Mouse (Mus musculus): Measurements from ENCODE around the gene Ttc13. TPM values are rescaled to one million over a fixed set of nuclear protein-coding genes. Genes with fewer than 3 reads are reported as not detected.
A peak's percentile ranks its signal among the peaks of the same experiment; 100 is the strongest.

The Ttc13 gene
- polyA plus RNA-seq, 1 experiment from 2014 or later = 14.6 TPM

- no peaks in the 10 kb centered on the region for H3K36me3 ChIP-seq (ENCODE audit: control insufficient read depth, insufficient read depth)
- H3K9me3 ChIP-seq (replicated peaks; ENCODE audit: control insufficient read depth, low read length) = no peaks in the 10 kb centered on the region
- H3K4me3 ChIP-seq (ENCODE audit: low read depth, low read length) = peak overlapping the region; percentile 36
- H3K4me2 ChIP-seq (ENCODE audit: low read depth, low read length) = peak overlapping the region; percentile 69
- H3K4me1 ChIP-seq (ENCODE audit: control insufficient read depth, low read depth, low read length) = peaks cover 54% of the 10 kb centered on the region
- peak overlapping the region; percentile 92 for H3K27ac ChIP-seq (ENCODE audit: low read length)
- H3K9ac ChIP-seq (ENCODE audit: low read depth, low read length) = peak overlapping the region; percentile 47
- ATAC-seq (ENCODE audit: low read depth) = peak; percentile 86
- 27% methylated on average over 7 of the region's 7 CpGs for WGBS (ENCODE audit: insufficient replicate concordance)
- no peaks in the 10 kb centered on the region for H3K27me3 ChIP-seq (ENCODE audit: control insufficient read depth, insufficient read depth, low read depth, low read length)
Observed at GRCm38 (mm10) chr8:124657961-124658360, 63.8 kb downstream of the Ttc13 start.

DNA sequence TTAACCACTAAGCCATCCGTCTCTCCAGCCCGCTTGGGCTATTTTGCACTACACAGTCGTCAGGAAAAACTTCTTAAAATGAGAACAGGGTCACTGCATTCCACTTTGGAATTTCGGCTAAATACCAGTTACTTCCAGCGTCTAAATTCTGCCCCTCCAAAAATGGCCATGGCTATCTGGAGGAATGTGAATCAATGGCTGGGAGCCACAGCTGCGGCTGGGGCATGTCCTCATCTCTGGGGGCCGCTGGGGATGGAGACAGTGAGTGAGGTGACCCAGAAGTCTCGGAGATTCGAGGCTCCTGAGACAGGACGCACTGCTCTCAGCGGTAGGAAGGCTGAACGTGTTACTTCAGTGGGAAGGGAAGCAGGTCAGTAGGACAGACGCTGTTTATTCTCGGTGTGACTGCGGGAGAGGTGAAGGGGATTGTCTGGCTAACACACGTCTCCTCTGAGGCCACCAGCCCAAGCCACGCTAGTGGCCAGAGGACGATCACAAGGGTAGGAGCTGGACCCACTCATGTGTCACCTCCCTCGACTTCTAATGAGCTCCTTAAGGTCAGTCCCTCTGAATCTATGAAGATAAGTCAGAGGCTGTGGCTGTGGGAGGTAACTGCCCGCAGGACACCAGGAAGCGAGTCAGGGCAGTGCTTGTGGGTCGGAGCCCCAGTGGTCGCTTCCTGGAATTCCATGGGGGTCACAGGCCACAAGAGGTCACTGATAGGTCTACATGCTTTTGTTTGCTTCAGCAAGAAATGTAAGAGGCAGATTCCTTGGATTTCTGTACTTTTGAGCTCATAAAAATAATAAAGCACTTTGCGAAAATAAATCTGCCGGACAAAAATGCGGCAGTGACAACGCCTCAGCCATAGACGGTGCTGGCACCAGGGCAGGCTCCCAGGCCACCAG is 68.0 kb downstream of the Ttc13 start:
- H3K4me1 ChIP-seq (ENCODE audit: control insufficient read depth, low read depth, low read length) = peaks cover 37% of the 10 kb centered on the region
- H3K36me3 ChIP-seq (ENCODE audit: control insufficient read depth, insufficient read depth) = no peaks in the 10 kb centered on the region
- WGBS (ENCODE audit: insufficient replicate concordance) = 71% methylated on average over 28 of the region's 28 CpGs
- no peak overlapping the region for H3K9ac ChIP-seq (ENCODE audit: low read depth, low read length)
- no peak overlapping the region for H3K4me2 ChIP-seq (ENCODE audit: low read depth, low read length)
- H3K27me3 ChIP-seq (ENCODE audit: control insufficient read depth, insufficient read depth, low read depth, low read length) = no peaks in the 10 kb centered on the region
- no peak for ATAC-seq (ENCODE audit: low read depth)
- 0 out of 2 replicates have a peak overlapping the region, but pooled peaks have one; percentile 17 for H3K27ac ChIP-seq (ENCODE audit: low read length)
- no peaks in the 10 kb centered on the region for H3K9me3 ChIP-seq (replicated peaks; ENCODE audit: control insufficient read depth, low read length)
- no peak overlapping the region for H3K4me3 ChIP-seq (ENCODE audit: low read depth, low read length)

DNA sequence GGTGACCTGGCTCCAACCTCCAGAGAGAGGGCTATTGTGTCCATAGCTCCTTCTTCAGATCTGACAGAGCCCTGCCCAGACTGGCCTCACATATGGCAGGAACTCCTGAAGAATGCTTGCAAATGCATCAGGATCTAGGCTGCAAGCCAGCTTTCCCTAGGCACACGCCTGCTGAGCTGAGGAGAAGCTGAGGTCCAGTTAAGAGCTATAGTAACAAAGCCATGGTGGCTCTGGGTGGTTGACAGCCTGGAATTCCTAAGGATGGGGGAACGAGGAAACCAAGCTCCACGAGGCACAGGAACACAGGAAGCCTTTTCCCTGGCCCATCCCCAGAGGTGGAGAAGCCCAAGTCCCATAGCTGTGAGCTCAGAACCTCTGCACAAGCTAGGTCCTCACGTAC is 69.2 kb downstream of the Ttc13 start:
- 53% methylated on average over 4 of the region's 4 CpGs for WGBS (ENCODE audit: insufficient replicate concordance)
- Histone ChIP-seq H3K9ac (ENCODE audit: low read depth, low read length) (no peak overlapping the region), H3K4me3 (ENCODE audit: low read depth, low read length) (no peak overlapping the region), H3K4me2 (ENCODE audit: low read depth, low read length) (no peak overlapping the region), H3K27me3 (ENCODE audit: control insufficient read depth, insufficient read depth, low read depth, low read length) (no peaks in the 10 kb centered on the region), H3K9me3 (replicated peaks; ENCODE audit: control insufficient read depth, low read length) (no peaks in the 10 kb centered on the region), H3K27ac (ENCODE audit: low read length) (0 out of 2 replicates have a peak overlapping the region, but pooled peaks have one; percentile 36), H3K36me3 (ENCODE audit: control insufficient read depth, insufficient read depth) (no peaks in the 10 kb centered on the region), H3K4me1 (ENCODE audit: control insufficient read depth, low read depth, low read length) (peaks cover 25% of the 10 kb centered on the region)
- no peak for ATAC-seq (ENCODE audit: low read depth)

- WGBS (ENCODE audit: insufficient replicate concordance) = 74% methylated on average over 20 of the region's 20 CpGs
- no peak overlapping the region for H3K9ac ChIP-seq (ENCODE audit: low read depth, low read length)
Observed at GRCm38 (mm10) chr8:124651776-124652175, 70.0 kb downstream of the Ttc13 start.

DNA sequence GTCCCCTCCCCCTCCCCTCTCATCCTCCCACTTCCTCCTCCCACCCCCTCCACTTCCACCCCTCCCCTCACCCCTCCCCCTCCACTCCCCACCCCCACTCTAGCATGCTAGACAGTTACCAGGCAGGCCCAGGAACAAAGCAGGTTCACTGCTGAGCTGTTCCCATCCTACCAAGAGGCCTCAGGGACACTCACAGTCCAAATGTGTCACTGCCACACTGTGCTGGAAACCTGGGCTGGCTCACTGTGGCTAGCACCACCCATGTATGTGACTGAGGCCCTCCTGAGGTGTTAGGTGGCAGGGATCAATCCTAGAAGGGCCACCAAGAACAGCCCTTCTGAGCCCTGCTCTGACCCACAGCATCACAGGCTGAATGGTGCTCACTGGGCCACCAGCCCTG is 73.5 kb downstream of the Ttc13 start:
- Histone ChIP-seq H3K4me3 (ENCODE audit: low read depth, low read length) (no peak overlapping the region), H3K9me3 (replicated peaks; ENCODE audit: control insufficient read depth, low read length) (no peaks in the 10 kb centered on the region), H3K36me3 (ENCODE audit: control insufficient read depth, insufficient read depth) (no peaks in the 10 kb centered on the region), H3K4me2 (ENCODE audit: low read depth, low read length) (no peak overlapping the region), H3K4me1 (ENCODE audit: control insufficient read depth, low read depth, low read length) (peaks cover 13% of the 10 kb centered on the region), H3K27ac (ENCODE audit: low read length) (no peak overlapping the region), H3K9ac (ENCODE audit: low read depth, low read length) (no peak overlapping the region), H3K27me3 (ENCODE audit: control insufficient read depth, insufficient read depth, low read depth, low read length) (no peaks in the 10 kb centered on the region)
- ATAC-seq (ENCODE audit: low read depth) = no peak

More at GRCm38 (mm10) chr8:124651776-124652175, 70.0 kb downstream of the Ttc13 start:
- H3K27me3 ChIP-seq (ENCODE audit: control insufficient read depth, insufficient read depth, low read depth, low read length) = no peaks in the 10 kb centered on the region
- H3K9me3 ChIP-seq (replicated peaks; ENCODE audit: control insufficient read depth, low read length) = no peaks in the 10 kb centered on the region
- H3K4me1 ChIP-seq (ENCODE audit: control insufficient read depth, low read depth, low read length) = peaks cover 17% of the 10 kb centered on the region
- H3K4me3 ChIP-seq (ENCODE audit: low read depth, low read length) = no peak overlapping the region
- peak; percentile 83 for ATAC-seq (ENCODE audit: low read depth)
- no peaks in the 10 kb centered on the region for H3K36me3 ChIP-seq (ENCODE audit: control insufficient read depth, insufficient read depth)
- peak overlapping the region; percentile 76 for H3K27ac ChIP-seq (ENCODE audit: low read length)
- no peak overlapping the region for H3K4me2 ChIP-seq (ENCODE audit: low read depth, low read length)

GRCm38 (mm10) chr8:124643540-124644339 is 78.0 kb downstream of the Ttc13 start:
- peaks cover 6% of the 10 kb centered on the region for H3K36me3 ChIP-seq (ENCODE audit: control insufficient read depth, insufficient read depth)
- H3K4me3 ChIP-seq (ENCODE audit: low read depth, low read length) = no peak overlapping the region
- H3K4me1 ChIP-seq (ENCODE audit: control insufficient read depth, low read depth, low read length) = no peaks in the 10 kb centered on the region
- no peak for ATAC-seq (ENCODE audit: low read depth)
- no peak overlapping the region for H3K4me2 ChIP-seq (ENCODE audit: low read depth, low read length)
- no peak overlapping the region for H3K9ac ChIP-seq (ENCODE audit: low read depth, low read length)
- no peak overlapping the region for H3K27ac ChIP-seq (ENCODE audit: low read length)
- H3K27me3 ChIP-seq (ENCODE audit: control insufficient read depth, insufficient read depth, low read depth, low read length) = no peaks in the 10 kb centered on the region
- WGBS (ENCODE audit: insufficient replicate concordance) = 60% methylated on average over 18 of the region's 18 CpGs
- H3K9me3 ChIP-seq (replicated peaks; ENCODE audit: control insufficient read depth, low read length) = no peaks in the 10 kb centered on the region

- no peaks in the 10 kb centered on the region for H3K9me3 ChIP-seq (replicated peaks; ENCODE audit: control insufficient read depth, low read length)
- H3K27ac ChIP-seq (ENCODE audit: low read length) = no peak overlapping the region
- no peaks in the 10 kb centered on the region for H3K27me3 ChIP-seq (ENCODE audit: control insufficient read depth, insufficient read depth, low read depth, low read length)
- H3K9ac ChIP-seq (ENCODE audit: low read depth, low read length) = no peak overlapping the region
- no peak for ATAC-seq (ENCODE audit: low read depth)
- no peaks in the 10 kb centered on the region for H3K4me1 ChIP-seq (ENCODE audit: control insufficient read depth, low read depth, low read length)
- 88% methylated on average over 8 of the region's 8 CpGs for WGBS (ENCODE audit: insufficient replicate concordance)
- peaks cover 13% of the 10 kb centered on the region for H3K36me3 ChIP-seq (ENCODE audit: control insufficient read depth, insufficient read depth)
- no peak overlapping the region for H3K4me3 ChIP-seq (ENCODE audit: low read depth, low read length)
- H3K4me2 ChIP-seq (ENCODE audit: low read depth, low read length) = no peak overlapping the region
Observed at GRCm38 (mm10) chr8:124641599-124641998, 80.2 kb downstream of the Ttc13 start.

DNA sequence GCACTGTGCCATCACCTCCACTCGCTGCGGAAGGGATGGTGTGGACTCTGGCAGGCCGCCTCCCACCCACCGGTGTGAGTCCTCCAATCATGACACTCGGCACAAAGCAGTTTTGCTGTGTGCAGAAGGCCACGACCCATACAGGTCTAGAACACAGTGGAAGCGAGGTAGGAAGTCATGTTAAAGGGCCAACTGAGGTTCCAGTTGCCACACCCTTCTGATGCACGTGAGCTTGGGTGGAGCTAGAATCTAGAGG is 86.6 kb downstream of the Ttc13 start:
- H3K9ac ChIP-seq (ENCODE audit: low read depth, low read length) = no peak overlapping the region
- no peak overlapping the region for H3K27ac ChIP-seq (ENCODE audit: low read length)
- 61% methylated on average over 8 of the region's 8 CpGs for WGBS (ENCODE audit: insufficient replicate concordance)
- H3K4me3 ChIP-seq (ENCODE audit: low read depth, low read length) = no peak overlapping the region
- no peaks in the 10 kb centered on the region for H3K27me3 ChIP-seq (ENCODE audit: control insufficient read depth, insufficient read depth, low read depth, low read length)
- H3K4me2 ChIP-seq (ENCODE audit: low read depth, low read length) = no peak overlapping the region
- peaks cover 14% of the 10 kb centered on the region for H3K36me3 ChIP-seq (ENCODE audit: control insufficient read depth, insufficient read depth)
- H3K9me3 ChIP-seq (replicated peaks; ENCODE audit: control insufficient read depth, low read length) = no peaks in the 10 kb centered on the region
- no peak for ATAC-seq (ENCODE audit: low read depth)
- H3K4me1 ChIP-seq (ENCODE audit: control insufficient read depth, low read depth, low read length) = peaks cover 2% of the 10 kb centered on the region; the same call in 1 of the 2 replicates

Measured in liver, embryonic 16.5 days (tissue).